Mouse (Mus musculus) embryonic facial prominence, embryonic 12.5 days (tissue): ENCODE measurements around the gene Slc38a9. TPM values are rescaled to one million over a fixed set of nuclear protein-coding genes. Genes with fewer than 3 reads are reported as not detected.
A peak's percentile ranks its signal among the peaks of the same experiment; 100 is the strongest.

Experiments
- ATAC-seq: fragments of 200-750 bp; cut with Nextera tagmentation; 2 replicates; pipeline ENCODE4 v1.8.0; 2017; ENCODE audit not compliant: insufficient number of reproducible peaks, insufficient read depth, low FRiP score, low TSS enrichment
- H3K27ac ChIP-seq: fragments of 300-500 bp; sonication (generic); 2 replicates; pipeline ENCODE4 v1.5.1; 2016; ENCODE audit warnings: mild to moderate bottlenecking
- H3K27me3 ChIP-seq: fragments of 300-500 bp; sonication (generic); 2 replicates; pipeline ENCODE4 v1.6.1; 2016; ENCODE audit warnings: mild to moderate bottlenecking, moderate library complexity
- H3K36me3 ChIP-seq: fragments of 300-500 bp; sonication (generic); 2 replicates; pipeline ENCODE4 v1.6.1; 2016; ENCODE audit warnings: mild to moderate bottlenecking
- H3K4me1 ChIP-seq: fragments of 300-500 bp; sonication (generic); 2 replicates; pipeline ENCODE4 v1.6.1; 2016
- H3K4me2 ChIP-seq: fragments of 300-500 bp; sonication (generic); replicated peaks from 2 replicates; pipeline ENCODE4 v1.6.1; 2016; ENCODE audit warnings: mild to moderate bottlenecking, moderate library complexity
- H3K4me3 ChIP-seq: fragments of 300-500 bp; sonication (generic); 2 replicates; pipeline ENCODE4 v1.5.1; 2016; ENCODE audit warnings: mild to moderate bottlenecking
- H3K9ac ChIP-seq: fragments of 300-500 bp; sonication (generic); 2 replicates; pipeline ENCODE4 v1.6.1; 2016; ENCODE audit warnings: mild to moderate bottlenecking, moderate library complexity
- H3K9me3 ChIP-seq: fragments of 300-500 bp; sonication (generic); 2 replicates; pipeline ENCODE4 v1.6.1; 2016; ENCODE audit warnings: mild to moderate bottlenecking, moderate library complexity
- WGBS: fragments of 180-500 bp; shearing (Covaris S2); methylation state at CpG from one replicate; pipeline ENCODE4 v1.1.7; 2016; 5-methylcytosine and 5-hydroxymethylcytosine counted together
- polyA plus RNA-seq: library from polyadenylated mRNA; unstranded; fragments of >200 nt; fragmentation: Nextera tagmentation; extraction: Ambion mirVana; gene quantifications from 2 replicates; pipeline ENCODE4 v1.2.1, GENCODE M21; 2016

The Slc38a9 gene
- polyA plus RNA-seq, 1 experiment from 2014 or later = 18.3 TPM

DNA sequence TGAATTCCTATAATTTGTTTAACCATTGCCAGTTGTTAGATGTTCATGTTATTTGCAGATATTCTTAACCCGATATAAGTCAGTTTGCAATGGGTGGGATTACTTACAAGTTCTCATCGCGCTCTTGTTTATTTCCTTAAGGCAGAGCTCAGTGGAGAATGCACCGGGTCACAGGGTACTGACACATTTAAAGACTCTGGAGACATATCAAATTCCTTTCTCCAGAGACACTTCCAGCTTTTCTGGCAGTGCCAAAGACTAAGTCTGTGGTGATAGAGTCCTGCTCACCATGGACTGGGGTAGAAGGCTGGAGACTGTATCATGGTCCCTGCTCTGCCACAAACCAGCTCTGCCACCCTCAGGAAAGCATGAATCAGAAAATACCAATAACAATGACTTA lies 102.0 kb downstream of the Slc38a9 start:
- Histone ChIP-seq H3K27me3 (no peaks in the 10 kb centered on the region), H3K27ac (peak overlapping the region; percentile 31; the same call in 1 of the 2 replicates), H3K4me1 (peaks cover 13% of the 10 kb centered on the region; the same call in 1 of the 2 replicates), H3K4me3 (no peak overlapping the region), H3K4me2 (no peak overlapping the region), H3K9ac (no peak overlapping the region), H3K36me3 (no peaks in the 10 kb centered on the region), H3K9me3 (peaks cover 14% of the 10 kb centered on the region)
- WGBS = 31% methylated on average over 4 of the region's 4 CpGs
- ATAC-seq = no peak

DNA sequence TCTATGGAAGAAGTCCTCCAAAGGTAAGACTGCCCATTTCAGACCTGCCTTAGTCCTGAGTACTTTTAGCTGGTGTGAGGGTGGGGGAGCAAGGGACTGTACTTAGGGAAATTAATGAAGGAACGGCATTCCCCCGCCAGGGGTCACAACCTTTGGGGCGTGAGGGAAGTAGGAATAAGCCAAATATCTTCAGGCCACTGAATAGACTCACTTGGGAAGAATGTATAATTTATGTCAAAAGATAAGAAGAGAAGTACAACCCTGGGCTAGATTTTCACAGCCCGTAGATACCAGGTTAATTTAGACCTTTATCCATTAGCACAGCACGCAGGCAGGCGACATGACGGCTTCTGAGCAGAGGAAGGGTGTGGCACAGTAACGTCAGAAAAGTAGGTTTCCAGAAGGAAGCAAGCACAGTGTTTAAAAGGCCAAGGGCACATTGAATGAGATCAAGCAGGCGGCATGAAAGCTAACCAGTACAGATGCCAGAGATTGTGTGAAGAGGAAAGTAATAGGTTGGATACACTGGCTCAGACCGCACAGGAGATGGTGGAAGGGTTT lies 103.1 kb downstream of the Slc38a9 start:
- no peak for ATAC-seq

GRCm38 (mm10) chr13:112764556-112764955 lies 104.0 kb downstream of the Slc38a9 start:
- Histone ChIP-seq H3K4me3 (no peak overlapping the region), H3K9me3 (peaks cover 16% of the 10 kb centered on the region), H3K4me2 (no peak overlapping the region), H3K27me3 (no peaks in the 10 kb centered on the region), H3K9ac (no peak overlapping the region), H3K36me3 (no peaks in the 10 kb centered on the region), H3K4me1 (peaks cover 9% of the 10 kb centered on the region; the same call in 1 of the 2 replicates), H3K27ac (no peak overlapping the region)
- WGBS = 81% methylated on average over 5 of the region's 5 CpGs
- ATAC-seq = no peak

More for the DNA sequence above, 103.1 kb downstream of the Slc38a9 start:
- no peaks in the 10 kb centered on the region for H3K27me3 ChIP-seq
- no peaks in the 10 kb centered on the region for H3K36me3 ChIP-seq
- peaks cover 13% of the 10 kb centered on the region; the same call in 1 of the 2 replicates for H3K4me1 ChIP-seq
- H3K4me3 ChIP-seq = no peak overlapping the region
- WGBS = 73% methylated on average over 10 of the region's 10 CpGs
- no peak overlapping the region for H3K9ac ChIP-seq
- peaks cover 16% of the 10 kb centered on the region for H3K9me3 ChIP-seq
- H3K4me2 ChIP-seq = no peak overlapping the region
- H3K27ac ChIP-seq = no peak overlapping the region

DNA sequence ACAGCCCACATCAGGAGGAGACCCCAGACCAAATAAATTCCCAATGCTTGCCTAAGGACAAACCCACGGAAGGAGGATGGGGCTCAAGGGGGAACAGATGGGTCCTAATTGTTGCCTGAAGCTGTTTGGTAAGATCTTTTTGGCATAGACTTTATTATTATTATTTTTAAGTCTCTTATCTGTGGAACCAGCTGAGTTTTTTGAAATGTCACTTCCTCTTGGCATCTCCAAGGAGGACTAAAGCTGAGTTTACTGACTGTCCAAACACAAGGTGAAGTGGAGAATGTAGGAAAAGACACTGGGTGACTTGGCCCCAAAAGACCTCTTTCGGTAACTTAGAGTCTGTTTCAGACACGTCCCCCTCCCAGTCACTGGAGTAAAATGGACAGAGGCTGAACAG lies 105.1 kb downstream of the Slc38a9 start:
- no peaks in the 10 kb centered on the region for H3K27me3 ChIP-seq
- peaks cover 16% of the 10 kb centered on the region for H3K9me3 ChIP-seq
- H3K9ac ChIP-seq = no peak overlapping the region
- WGBS = 85% methylated on average over 3 of the region's 3 CpGs
- no peak overlapping the region for H3K4me2 ChIP-seq
- no peaks in the 10 kb centered on the region for H3K36me3 ChIP-seq
- peaks cover 7% of the 10 kb centered on the region; the same call in 1 of the 2 replicates for H3K4me1 ChIP-seq
- H3K4me3 ChIP-seq = no peak overlapping the region
- no peak for ATAC-seq
- no peak overlapping the region for H3K27ac ChIP-seq

DNA sequence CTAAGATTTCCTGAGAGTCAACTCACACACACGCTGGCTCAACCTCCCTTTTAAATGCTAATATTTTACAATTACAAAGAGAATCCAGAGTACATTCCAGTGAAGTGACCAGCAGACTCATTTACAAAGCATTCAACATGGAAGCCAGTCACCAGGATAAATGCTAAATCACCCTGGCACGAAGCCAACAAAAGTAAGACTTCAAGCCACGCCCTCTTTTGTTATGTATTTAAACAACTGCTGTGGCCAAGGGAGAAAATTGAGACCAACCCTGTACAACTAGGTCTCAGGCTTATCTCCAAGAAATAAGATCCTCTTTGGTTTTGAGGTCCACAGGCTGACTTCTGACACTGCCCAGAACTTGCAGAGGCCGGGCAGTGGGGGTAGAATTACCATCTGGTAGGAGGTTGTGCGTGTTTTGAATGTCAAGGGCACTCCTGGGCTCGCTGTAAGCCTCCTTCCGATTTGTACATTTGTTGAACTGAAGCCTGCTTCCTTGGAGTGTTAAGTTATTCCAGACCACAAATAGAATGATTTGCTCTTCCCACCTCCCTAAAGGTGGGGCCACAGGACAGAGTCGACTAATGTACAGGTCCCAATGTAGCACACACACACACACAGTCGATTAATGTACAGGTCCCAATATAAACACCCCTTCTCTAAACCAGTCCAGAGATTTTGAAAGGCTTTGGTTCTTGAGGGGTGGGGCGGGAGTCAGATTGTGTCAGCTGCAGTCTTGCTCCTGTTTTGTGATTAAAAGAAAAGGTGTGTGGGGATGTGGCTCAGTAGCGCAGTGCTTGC lies 110.2 kb downstream of the Slc38a9 start:
- peaks cover 16% of the 10 kb centered on the region for H3K9me3 ChIP-seq
- peak overlapping the region; percentile 73; the same call in 1 of the 2 replicates for H3K27ac ChIP-seq
- no peak overlapping the region for H3K9ac ChIP-seq
- peak; percentile 67 for ATAC-seq
- no peak overlapping the region for H3K4me3 ChIP-seq
- no peaks in the 10 kb centered on the region for H3K27me3 ChIP-seq
- no peaks in the 10 kb centered on the region for H3K36me3 ChIP-seq
- 27% methylated on average over 11 of the region's 11 CpGs for WGBS
- peaks cover 9% of the 10 kb centered on the region; the same call in 1 of the 2 replicates for H3K4me1 ChIP-seq
- 0 out of 2 replicates have a peak overlapping the region, but pooled peaks have one; percentile 17 for H3K4me2 ChIP-seq

- Histone ChIP-seq H3K4me1 (peaks cover 9% of the 10 kb centered on the region; the same call in 1 of the 2 replicates), H3K9me3 (peaks cover 10% of the 10 kb centered on the region), H3K9ac (no peak overlapping the region), H3K27me3 (no peaks in the 10 kb centered on the region), H3K4me2 (0 out of 2 replicates have a peak overlapping the region, but pooled peaks have one; percentile 17), H3K4me3 (no peak overlapping the region), H3K36me3 (no peaks in the 10 kb centered on the region), H3K27ac (peak overlapping the region; percentile 73; the same call in 1 of the 2 replicates)
- no peak for ATAC-seq
- WGBS = 40% methylated on average over 15 of the region's 15 CpGs
Observed at GRCm38 (mm10) chr13:112771447-112772208, 111.1 kb downstream of the Slc38a9 start.

DNA sequence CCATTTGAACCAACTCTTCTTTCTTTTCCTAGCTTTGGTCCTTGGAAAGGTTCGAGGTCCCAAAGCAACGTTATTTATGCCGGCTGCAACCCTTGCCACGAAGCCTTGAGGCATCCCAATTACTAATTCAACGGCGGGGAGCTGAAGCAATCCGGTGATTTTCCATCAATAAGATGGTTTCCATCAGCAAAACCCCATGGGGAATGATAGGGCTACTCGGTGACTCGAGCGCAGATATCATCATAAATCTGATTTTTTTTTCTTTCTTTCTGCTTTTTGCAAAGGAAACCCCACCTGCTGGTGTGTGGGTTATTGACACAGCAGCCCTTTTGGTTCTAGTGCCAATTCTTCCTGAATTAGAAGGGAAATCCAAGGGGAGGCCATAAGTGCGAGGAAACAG lies 111.7 kb downstream of the Slc38a9 start:
- Histone ChIP-seq H3K27ac (no peak overlapping the region), H3K9ac (no peak overlapping the region), H3K27me3 (no peaks in the 10 kb centered on the region), H3K4me2 (no peak overlapping the region), H3K4me1 (peaks cover 9% of the 10 kb centered on the region; the same call in 1 of the 2 replicates), H3K9me3 (peaks cover 5% of the 10 kb centered on the region), H3K4me3 (no peak overlapping the region), H3K36me3 (no peaks in the 10 kb centered on the region)
- 66% methylated on average over 11 of the region's 11 CpGs for WGBS
- no peak for ATAC-seq

- Histone ChIP-seq H3K27me3 (no peaks in the 10 kb centered on the region), H3K36me3 (no peaks in the 10 kb centered on the region), H3K4me1 (peaks cover 9% of the 10 kb centered on the region; the same call in 1 of the 2 replicates), H3K4me2 (no peak overlapping the region), H3K9me3 (no peaks in the 10 kb centered on the region; the same call in 1 of the 2 replicates), H3K27ac (no peak overlapping the region), H3K9ac (no peak overlapping the region), H3K4me3 (no peak overlapping the region)
- WGBS = 81% methylated on average over 14 of the region's 14 CpGs
- ATAC-seq = no peak
Observed at GRCm38 (mm10) chr13:112772861-112773260, 112.3 kb downstream of the Slc38a9 start.

DNA sequence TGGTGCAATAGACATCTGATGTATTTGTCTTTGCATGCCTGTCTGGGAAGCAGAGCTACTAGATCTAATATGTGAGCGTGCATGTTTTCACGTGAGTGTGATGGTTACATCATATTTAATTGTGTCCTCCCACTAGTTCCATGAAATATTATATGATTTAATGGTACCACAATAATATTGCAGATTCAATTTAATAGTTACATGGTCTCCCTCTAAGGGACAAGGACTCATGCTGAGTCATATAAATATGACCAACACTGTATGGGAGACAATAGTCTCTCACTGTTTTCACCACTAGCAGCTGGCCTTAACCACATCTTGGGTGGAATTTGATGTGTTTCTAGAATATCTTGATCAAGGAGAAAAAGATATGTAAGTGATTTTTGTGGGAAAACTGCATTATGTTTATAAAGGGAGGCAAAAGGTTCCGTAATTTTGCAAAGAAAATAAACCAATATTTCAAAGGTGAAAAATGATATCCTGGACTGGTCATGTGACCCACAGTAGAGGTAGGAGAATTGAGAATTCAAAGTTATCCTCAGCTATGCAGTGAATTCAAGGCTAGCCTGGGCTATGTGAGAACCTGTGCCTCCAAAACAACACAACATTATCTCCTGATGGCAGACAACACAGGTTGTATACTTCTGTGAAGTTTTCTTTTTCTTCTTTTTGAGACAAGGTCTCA lies 113.6 kb downstream of the Slc38a9 start:
- WGBS = 84% methylated on average over 3 of the region's 3 CpGs
- H3K9me3 ChIP-seq = no peaks in the 10 kb centered on the region
- no peak overlapping the region for H3K4me3 ChIP-seq
- H3K27ac ChIP-seq = no peak overlapping the region
- no peaks in the 10 kb centered on the region for H3K27me3 ChIP-seq
- peaks cover 9% of the 10 kb centered on the region; the same call in 1 of the 2 replicates for H3K4me1 ChIP-seq
- H3K9ac ChIP-seq = no peak overlapping the region
- no peaks in the 10 kb centered on the region for H3K36me3 ChIP-seq
- ATAC-seq = no peak
- no peak overlapping the region for H3K4me2 ChIP-seq

GRCm38 (mm10) chr13:112775856-112776255 lies 115.3 kb downstream of the Slc38a9 start:
- H3K4me3 ChIP-seq = no peak overlapping the region
- no peaks in the 10 kb centered on the region for H3K36me3 ChIP-seq
- no peak for ATAC-seq
- no peak overlapping the region for H3K27ac ChIP-seq
- WGBS = 85% methylated on average over 10 of the region's 10 CpGs
- H3K9ac ChIP-seq = no peak overlapping the region
- no peaks in the 10 kb centered on the region for H3K9me3 ChIP-seq
- no peaks in the 10 kb centered on the region for H3K27me3 ChIP-seq
- H3K4me1 ChIP-seq = peaks cover 4% of the 10 kb centered on the region; the same call in 1 of the 2 replicates
- H3K4me2 ChIP-seq = no peak overlapping the region

DNA sequence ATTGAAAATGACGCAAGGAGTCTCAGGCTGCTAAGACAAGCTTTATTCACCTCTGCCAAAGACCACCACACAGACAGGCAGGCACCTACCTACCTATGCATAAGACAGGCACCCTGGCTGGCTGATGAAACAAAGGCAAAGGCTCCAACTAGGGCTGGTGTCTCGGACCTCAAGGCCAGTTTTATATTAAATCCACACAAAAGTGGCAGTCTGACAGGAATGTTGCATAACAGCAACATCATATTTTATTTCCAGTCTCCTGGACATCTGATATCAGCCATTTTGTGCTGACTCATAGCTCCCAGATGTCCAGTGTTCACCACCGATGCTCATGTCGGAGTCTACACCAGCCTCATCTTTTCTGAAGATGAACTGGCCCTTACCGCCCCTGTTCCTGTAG lies 117.9 kb downstream of the Slc38a9 start:
- no peaks in the 10 kb centered on the region for H3K9me3 ChIP-seq
- WGBS = 84% methylated on average over 5 of the region's 5 CpGs
- no peak overlapping the region for H3K4me2 ChIP-seq
- ATAC-seq = no peak
- no peaks in the 10 kb centered on the region for H3K36me3 ChIP-seq
- H3K4me1 ChIP-seq = no peaks in the 10 kb centered on the region
- H3K4me3 ChIP-seq = no peak overlapping the region
- H3K27me3 ChIP-seq = no peaks in the 10 kb centered on the region
- no peak overlapping the region for H3K9ac ChIP-seq
- no peak overlapping the region for H3K27ac ChIP-seq
